Mouse (Mus musculus): Measurements from ENCODE around the gene Pdk1. TPM values are rescaled to one million over a fixed set of nuclear protein-coding genes. Genes with fewer than 3 reads are reported as not detected.
"Not testable (repeated sequence)": the region's sequence is repeated elsewhere in the genome, so short reads cannot be mapped to it uniquely, and the experiment has no call there.

The Pdk1 gene
- polyA plus RNA-seq, 1 experiment, result 31.7 TPM

DNA sequence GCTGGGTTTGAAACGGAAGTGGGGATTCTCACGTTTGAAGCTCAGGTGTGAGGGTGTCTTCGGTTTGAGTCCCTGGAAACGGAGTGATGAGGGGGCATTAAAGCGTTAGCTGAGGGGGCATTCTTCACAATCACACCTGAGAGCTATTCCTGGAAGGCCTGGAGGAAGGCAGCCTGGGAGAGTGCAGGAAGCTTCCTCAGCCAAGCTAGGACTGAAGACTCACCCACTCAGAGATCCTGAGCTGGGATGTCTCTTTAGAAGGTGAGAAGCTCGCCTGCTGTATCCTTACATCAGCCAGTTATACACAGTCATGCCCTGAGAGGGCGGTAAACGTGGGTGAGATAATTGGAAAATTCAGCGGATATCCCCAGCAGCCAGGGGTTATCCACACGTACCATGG is 40.9 kb downstream of the Pdk1 start:
- no peak overlapping the region for H3K27ac ChIP-seq (ENCODE audit: insufficient read depth, low read length)
- TF ChIP-seq POLR2A (IDR thresholded peaks at IDR 0.05; ENCODE audit: extremely low read depth, insufficient read depth, low read length), result no peak
- no peak for TF ChIP-seq CTCF (IDR thresholded peaks at IDR 0.05; ENCODE audit: extremely low read depth, insufficient read depth, low read length)
- no peak overlapping the region for H3K4me3 ChIP-seq (ENCODE audit: insufficient read depth, low read length)
- H3K4me1 ChIP-seq (ENCODE audit: control insufficient read depth, insufficient read depth, low read length), result no peaks in the 10 kb centered on the region

DNA sequence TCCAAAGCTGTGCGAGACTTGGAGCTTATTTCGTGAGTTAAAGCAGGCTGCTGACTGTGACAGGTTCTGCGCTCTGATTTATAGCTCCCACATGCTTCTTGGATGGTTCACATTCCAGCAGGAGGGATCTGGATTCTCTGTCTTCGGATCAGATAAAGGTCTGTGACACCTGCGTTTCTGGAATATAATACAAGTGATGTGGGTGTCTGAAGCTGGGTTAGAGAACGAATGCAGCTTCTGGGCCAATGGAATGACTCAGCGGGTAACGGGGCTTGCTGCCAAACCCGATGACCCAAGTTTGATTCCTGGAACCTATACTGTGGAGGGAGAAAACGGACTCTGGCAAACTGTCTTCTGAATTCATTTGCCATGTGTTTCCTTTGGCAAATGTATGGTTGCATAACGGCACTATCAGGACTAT is 46.2 kb downstream of the Pdk1 start:
- no peak for TF ChIP-seq POLR2A (IDR thresholded peaks at IDR 0.05; ENCODE audit: extremely low read depth, insufficient read depth, low read length)
- TF ChIP-seq CTCF (IDR thresholded peaks at IDR 0.05; ENCODE audit: extremely low read depth, insufficient read depth, low read length), result no peak

DNA sequence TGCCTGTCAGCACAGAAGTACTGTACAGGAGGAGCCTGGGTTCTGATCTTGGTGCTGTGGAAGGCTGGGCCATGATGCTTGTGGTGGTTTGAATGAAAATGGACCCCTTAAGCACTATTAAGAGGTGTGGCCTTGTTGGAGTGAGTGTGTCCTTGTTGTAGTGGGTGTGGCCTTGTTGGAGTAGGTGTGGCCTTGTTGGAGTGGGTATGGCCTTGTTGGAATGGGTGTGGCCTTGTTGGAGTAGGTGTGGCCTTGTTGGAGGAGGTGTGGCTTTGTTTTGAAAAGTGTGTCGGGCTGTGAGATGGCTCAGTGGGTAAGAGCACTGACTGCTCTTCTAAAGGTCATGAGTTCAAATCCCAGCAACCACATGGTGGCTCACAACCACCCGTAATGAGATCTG is 51.9 kb downstream of the Pdk1 start:
- not testable (repeated sequence) for H3K27ac ChIP-seq (ENCODE audit: insufficient read depth, low read length); H3K4me3 ChIP-seq (ENCODE audit: insufficient read depth, low read length); H3K4me1 ChIP-seq (ENCODE audit: control insufficient read depth, insufficient read depth, low read length)

More for the DNA sequence above, 46.2 kb downstream of the Pdk1 start:
- H3K27ac ChIP-seq (ENCODE audit: insufficient read depth, low read length), result no peak overlapping the region
- no peaks in the 10 kb centered on the region for H3K4me1 ChIP-seq (ENCODE audit: control insufficient read depth, insufficient read depth, low read length)
- H3K4me3 ChIP-seq (ENCODE audit: insufficient read depth, low read length), result no peak overlapping the region

DNA sequence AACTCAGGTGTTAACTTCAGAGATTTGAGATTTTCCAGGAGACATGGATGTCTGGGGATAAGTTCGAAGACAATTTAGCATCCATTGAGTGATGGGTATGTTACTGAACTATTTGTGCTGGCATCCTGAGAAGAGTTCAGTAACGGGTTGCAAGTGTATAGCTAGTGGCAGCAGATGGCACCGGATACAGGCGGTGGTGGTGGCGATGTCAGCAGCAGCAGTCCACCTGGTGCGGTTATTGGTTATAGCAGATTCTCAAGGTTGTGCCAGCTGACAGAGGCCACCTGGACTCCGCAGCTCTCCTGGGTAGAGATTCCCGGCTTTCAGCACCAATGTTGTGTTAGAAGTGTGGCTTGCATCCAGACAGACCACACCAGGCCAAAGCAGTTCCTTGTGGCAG is 61.0 kb downstream of the Pdk1 start:
- TF ChIP-seq CTCF (IDR thresholded peaks at IDR 0.05; ENCODE audit: extremely low read depth, insufficient read depth, low read length) (no peak), POLR2A (IDR thresholded peaks at IDR 0.05; ENCODE audit: extremely low read depth, insufficient read depth, low read length) (no peak)
- no peak overlapping the region for H3K4me3 ChIP-seq (ENCODE audit: insufficient read depth, low read length)

DNA sequence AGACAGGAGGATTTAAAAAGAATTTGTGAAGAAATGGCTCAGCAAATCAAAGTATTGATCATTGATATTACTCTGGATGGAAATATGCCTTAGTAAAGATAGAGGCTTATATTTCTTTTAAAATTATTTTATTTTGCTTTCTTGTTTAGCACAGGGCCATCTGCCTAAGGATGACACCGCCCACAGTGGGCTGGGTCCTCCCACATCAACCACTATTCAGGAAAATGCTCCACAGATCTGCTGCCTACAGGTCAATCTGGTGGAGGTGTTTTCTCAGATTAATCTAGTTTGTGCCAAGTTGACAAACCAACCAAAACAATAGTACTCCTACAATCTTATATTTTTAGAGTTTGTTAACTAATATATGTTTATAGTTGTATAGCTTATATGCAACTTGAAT is 63.7 kb downstream of the Pdk1 start:
- peaks cover 3% of the 10 kb centered on the region for H3K4me1 ChIP-seq (ENCODE audit: control insufficient read depth, insufficient read depth, low read length)
- TF ChIP-seq POLR2A (IDR thresholded peaks at IDR 0.05; ENCODE audit: extremely low read depth, insufficient read depth, low read length), result no peak
- TF ChIP-seq CTCF (IDR thresholded peaks at IDR 0.05; ENCODE audit: extremely low read depth, insufficient read depth, low read length), result no peak
- no peak overlapping the region for H3K4me3 ChIP-seq (ENCODE audit: insufficient read depth, low read length)
- H3K27ac ChIP-seq (ENCODE audit: insufficient read depth, low read length), result no peak overlapping the region

More for the DNA sequence above, 61.0 kb downstream of the Pdk1 start:
- peaks cover 3% of the 10 kb centered on the region for H3K4me1 ChIP-seq (ENCODE audit: control insufficient read depth, insufficient read depth, low read length)
- H3K27ac ChIP-seq (ENCODE audit: insufficient read depth, low read length), result no peak overlapping the region

DNA sequence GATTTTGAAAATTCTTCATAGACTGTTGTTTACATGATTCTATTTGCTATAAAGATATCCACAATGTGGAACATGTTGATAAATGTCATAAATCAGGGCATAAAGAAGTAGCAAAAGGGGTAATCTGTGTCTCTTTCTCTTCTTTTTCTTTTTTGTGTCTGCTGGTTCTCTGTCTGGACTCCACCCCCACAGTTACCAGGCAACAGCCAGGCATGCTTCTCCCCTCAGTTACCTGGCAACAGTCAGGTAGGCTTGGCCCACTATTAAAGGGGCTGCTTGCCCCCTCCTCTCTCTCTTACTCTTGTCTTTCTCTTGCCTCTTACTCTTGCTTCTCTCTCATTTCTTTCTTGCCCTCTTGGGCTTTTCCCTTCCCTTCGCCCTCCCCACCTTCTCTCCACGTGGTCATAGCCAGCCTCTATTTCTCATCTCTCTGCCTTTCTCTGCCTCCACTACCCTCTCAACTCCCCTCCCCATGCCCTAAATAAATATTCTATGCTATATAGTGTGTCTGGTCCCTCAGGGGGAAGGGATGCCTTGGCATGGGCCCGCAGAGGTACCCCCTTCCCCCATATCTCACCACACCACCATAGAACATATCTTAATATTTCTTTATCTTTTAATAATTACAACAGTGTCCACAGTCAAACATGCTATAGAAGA is 64.8 kb downstream of the Pdk1 start:
- Histone ChIP-seq H3K4me1 (ENCODE audit: control insufficient read depth, insufficient read depth, low read length) (peaks cover 3% of the 10 kb centered on the region), H3K4me3 (ENCODE audit: insufficient read depth, low read length) (no peak overlapping the region), H3K27ac (ENCODE audit: insufficient read depth, low read length) (no peak overlapping the region)
- no peak for TF ChIP-seq CTCF (IDR thresholded peaks at IDR 0.05; ENCODE audit: extremely low read depth, insufficient read depth, low read length)
- no peak for TF ChIP-seq POLR2A (IDR thresholded peaks at IDR 0.05; ENCODE audit: extremely low read depth, insufficient read depth, low read length)

DNA sequence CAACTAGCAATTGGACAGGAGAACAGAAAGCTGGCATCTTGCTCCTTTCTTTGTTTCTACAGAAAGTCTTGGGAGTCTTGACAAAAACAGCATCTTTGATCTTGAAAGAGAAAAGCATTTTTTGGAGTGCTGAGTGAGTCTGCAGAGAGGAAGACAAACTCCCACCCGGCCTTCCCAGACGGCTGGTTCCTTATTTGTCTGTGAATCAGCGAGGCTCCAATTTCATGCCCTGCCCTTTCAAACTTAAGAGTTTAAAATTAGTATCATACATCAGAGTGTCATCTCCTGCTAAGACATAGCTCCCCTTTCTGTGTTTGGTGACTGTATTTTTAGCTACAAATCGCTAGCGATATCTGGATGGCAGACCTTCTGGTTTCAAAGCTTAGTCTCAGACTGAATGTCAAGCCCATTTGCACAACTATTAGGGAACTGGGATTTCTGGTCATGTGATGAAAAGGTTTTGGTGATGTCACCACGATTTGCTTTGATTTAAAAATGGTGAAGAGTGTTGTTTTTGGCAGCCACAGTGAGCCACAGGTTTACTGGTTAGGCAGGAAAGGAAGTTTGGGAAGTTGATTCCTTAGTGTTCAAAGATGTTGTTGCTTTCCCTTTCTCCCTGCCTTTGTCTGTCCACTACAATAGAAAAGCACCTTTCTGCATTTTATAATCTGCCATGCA is 65.8 kb downstream of the Pdk1 start:
- peaks cover 3% of the 10 kb centered on the region for H3K4me1 ChIP-seq (ENCODE audit: control insufficient read depth, insufficient read depth, low read length)
- no peak for TF ChIP-seq POLR2A (IDR thresholded peaks at IDR 0.05; ENCODE audit: extremely low read depth, insufficient read depth, low read length)
- TF ChIP-seq CTCF (IDR thresholded peaks at IDR 0.05; ENCODE audit: extremely low read depth, insufficient read depth, low read length), result no peak
- no peak overlapping the region for H3K4me3 ChIP-seq (ENCODE audit: insufficient read depth, low read length)
- H3K27ac ChIP-seq (ENCODE audit: insufficient read depth, low read length), result no peak overlapping the region

DNA sequence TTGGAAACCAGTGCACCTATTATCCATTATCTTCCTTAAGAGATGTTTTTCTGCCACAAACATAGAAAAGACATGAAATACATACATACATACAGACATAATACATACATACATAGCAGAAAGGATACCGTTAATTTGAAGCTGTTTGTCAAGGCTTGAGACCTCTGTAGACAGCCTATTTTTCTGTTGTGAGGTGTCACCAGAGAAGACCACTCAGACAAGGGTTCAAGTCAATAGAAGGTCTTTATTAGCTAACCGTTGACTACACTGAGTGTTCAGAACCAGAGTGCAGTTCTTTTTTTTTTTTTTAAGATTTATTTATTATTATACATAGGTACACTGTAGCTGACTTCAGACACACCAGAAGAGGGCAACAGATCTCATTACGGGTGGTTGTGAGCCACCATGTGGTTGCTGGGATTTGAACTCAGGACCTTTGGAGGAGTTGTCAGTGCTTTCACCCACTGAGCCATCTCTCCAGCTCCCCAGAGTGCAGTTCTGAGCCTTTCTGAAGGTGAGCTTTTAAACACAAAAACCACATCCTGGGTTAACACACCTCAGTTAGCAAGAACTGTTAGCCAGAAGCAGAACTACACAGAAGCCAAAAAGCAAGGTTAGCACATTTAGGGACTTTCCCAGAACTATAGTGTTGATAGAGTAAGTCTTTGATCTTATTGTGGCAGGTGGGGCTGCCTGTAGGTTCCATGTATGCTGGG is 68.1 kb downstream of the Pdk1 start:
- H3K27ac ChIP-seq (ENCODE audit: insufficient read depth, low read length), result no peak overlapping the region
- peaks cover 3% of the 10 kb centered on the region for H3K4me1 ChIP-seq (ENCODE audit: control insufficient read depth, insufficient read depth, low read length)
- no peak overlapping the region for H3K4me3 ChIP-seq (ENCODE audit: insufficient read depth, low read length)
- TF ChIP-seq CTCF (IDR thresholded peaks at IDR 0.05; ENCODE audit: extremely low read depth, insufficient read depth, low read length) (no peak), POLR2A (IDR thresholded peaks at IDR 0.05; ENCODE audit: extremely low read depth, insufficient read depth, low read length) (no peak)

DNA sequence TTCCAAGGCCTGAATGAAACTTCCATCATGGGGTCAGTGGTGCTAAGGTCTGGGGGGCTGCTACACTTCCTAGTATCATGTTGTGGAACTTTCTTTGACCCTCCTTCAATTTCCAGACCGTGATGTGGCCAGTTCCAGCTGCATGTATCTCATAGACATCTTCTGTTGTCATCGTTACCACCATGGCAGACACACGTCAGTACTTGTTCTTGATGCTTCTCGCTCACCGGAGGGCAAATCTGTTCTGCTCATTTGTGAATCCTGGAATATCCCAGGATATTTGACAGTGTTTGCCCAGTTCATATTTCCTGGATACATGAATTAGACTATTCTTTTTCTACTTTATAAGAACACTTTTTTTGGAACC is 68.7 kb downstream of the Pdk1 start:
- no peak for TF ChIP-seq CTCF (IDR thresholded peaks at IDR 0.05; ENCODE audit: extremely low read depth, insufficient read depth, low read length)
- TF ChIP-seq POLR2A (IDR thresholded peaks at IDR 0.05; ENCODE audit: extremely low read depth, insufficient read depth, low read length), result no peak
- Histone ChIP-seq H3K27ac (ENCODE audit: insufficient read depth, low read length) (no peak overlapping the region), H3K4me1 (ENCODE audit: control insufficient read depth, insufficient read depth, low read length) (peaks cover 3% of the 10 kb centered on the region), H3K4me3 (ENCODE audit: insufficient read depth, low read length) (no peak overlapping the region)

DNA sequence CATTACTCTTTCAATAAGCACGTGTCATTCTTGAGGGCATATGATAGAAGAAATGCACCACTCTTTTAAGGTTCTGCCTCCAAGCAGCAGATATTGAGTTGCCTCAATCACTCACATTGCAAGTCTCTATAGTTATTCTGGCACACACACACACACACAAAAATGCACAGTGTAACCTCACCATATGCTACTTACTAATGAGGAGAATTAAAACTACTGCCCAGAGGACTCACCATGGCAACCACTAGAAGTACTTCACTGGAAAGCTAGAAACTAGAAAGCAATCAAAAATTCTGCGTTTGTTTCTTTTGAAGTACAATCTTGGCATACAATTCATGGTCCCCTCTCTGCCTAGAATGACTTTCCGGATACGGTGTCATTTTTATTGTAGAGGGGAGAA is 78.2 kb downstream of the Pdk1 start:
- Histone ChIP-seq H3K4me1 (ENCODE audit: control insufficient read depth, insufficient read depth, low read length) (no peaks in the 10 kb centered on the region), H3K27ac (ENCODE audit: insufficient read depth, low read length) (no peak overlapping the region), H3K4me3 (ENCODE audit: insufficient read depth, low read length) (no peak overlapping the region)
- TF ChIP-seq CTCF (IDR thresholded peaks at IDR 0.05; ENCODE audit: extremely low read depth, insufficient read depth, low read length) (no peak), POLR2A (IDR thresholded peaks at IDR 0.05; ENCODE audit: extremely low read depth, insufficient read depth, low read length) (no peak)

Other genes starting within 250 kb of the Pdk1 start
- 23.1 and 24.2 TPM in 2 replicates for gene Itga6, start 127.6 kb upstream of the Pdk1 start, polyA plus RNA-seq (2012; rRNA removed)
- 478 and 555 TPM in 2 replicates for gene Rapgef4, start 108.0 kb downstream of the Pdk1 start, polyA plus RNA-seq (2012; rRNA removed)

All from cortical plate, adult 2 months (tissue).